Mouse (Mus musculus) adrenal gland, postnatal 10 days (tissue): ENCODE measurements around the gene Maml3. TPM values are rescaled to one million over a fixed set of nuclear protein-coding genes. Genes with fewer than 3 reads are reported as not detected.
A peak's percentile ranks its signal among the peaks of the same experiment; 100 is the strongest.

ENCODE experiments used
- DNase-seq: peaks from one replicate; pipeline ENCODE4 v3.0.0; 2021; ENCODE audit warnings: mixed read lengths
- long read RNA-seq, 2 experiments: library from polyadenylated mRNA; stranded (forward); transcript quantifications; one replicate each; pipeline ENCODE4 v2.0.0; 2021
- total RNA-seq, 2 experiments: library from RNA; stranded (reverse); gene quantifications; 2 replicates each; pipeline ENCODE4 v1.2.3; 2021

Maml3 gene
- total RNA-seq, result 10 to 100 TPM in 1 of 2 experiments, 1 to 10 TPM in 1; 8.3 to 10.9 TPM
- long read RNA-seq, experiment 1, partial matches to known transcripts, result 0 of 3 reads
- long read RNA-seq, experiment 1, other reads (novel, unspliced or antisense), result 3 of 3 reads
- long read RNA-seq, experiment 2, partial matches to known transcripts, result 0 of 1 reads
- long read RNA-seq, experiment 2, other reads (novel, unspliced or antisense), result 1 of 1 reads

DNA sequence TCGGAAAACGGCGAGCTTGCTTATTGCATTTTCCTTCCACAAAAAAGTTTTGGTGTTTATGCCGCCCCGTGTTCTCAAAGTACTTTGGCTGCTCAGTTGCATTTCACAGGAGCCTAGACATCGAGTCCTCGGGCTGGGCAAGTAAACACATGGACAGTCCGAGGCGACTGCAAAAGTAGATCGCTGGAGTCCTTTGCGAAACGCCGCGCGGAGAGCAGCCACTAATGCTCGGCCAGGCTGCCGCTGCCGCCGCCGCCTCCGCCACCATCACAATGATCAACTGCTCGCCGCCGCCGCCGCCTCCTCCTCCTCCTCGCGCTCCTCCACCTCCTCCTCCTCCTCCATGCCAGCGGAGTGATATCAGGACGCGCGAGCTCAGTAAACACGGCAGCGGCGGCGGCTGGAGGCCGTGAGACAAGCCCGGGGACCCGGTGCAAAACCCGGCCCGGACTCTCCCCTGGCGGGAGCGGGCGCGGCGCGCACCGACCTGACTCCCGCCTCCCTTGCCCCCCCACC, at the start of gene Maml3:
TSS of gene Maml3 (minus strand) at position 441 of the 516 bp plus-strand sequence.
- DNase-seq, result peak; percentile 95

DNA sequence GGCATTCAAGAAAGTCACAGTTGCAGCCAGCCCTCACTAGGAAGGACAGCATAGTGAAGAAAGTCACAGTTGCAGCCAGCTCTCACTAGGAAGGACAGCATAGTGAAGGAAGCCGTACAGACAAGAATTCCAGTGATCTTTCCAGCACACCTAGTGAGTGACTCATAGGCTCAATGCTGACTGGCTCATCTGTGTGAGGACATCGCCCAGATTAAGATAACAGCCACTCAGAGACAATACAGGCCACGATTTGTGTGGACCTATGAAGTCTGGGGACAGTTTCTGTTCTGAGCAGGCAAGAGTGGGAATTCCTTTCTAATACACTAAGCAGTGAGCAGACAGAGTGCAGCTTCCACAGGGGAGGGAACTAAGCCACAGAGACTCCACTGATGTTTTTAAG, 46.3 kb upstream of the Maml3 start:
- no peak for DNase-seq

DNA sequence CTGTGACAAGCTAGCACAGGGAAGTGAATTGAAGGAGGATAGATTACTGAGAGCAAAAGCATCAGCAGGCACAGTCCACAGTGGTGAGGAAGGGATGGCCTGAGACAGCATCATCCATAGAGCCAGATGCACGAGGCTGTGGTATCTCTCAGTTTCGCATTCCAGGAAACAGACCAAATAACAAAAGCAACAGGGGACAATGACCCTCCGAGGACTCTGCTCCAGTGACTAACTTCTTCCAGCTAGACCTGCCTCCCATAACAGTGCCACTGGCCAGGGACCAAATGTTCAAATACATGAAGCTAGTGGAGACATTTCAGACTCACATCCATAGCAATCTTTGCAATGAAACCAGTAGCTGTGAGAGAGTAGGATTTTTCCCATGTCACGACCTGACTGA, 43.4 kb upstream of the Maml3 start:
- no peak for DNase-seq

GRCm38 (mm10) chr3:52144776-52145460, 40.0 kb upstream of the Maml3 start:
- DNase-seq, result no peak

DNA sequence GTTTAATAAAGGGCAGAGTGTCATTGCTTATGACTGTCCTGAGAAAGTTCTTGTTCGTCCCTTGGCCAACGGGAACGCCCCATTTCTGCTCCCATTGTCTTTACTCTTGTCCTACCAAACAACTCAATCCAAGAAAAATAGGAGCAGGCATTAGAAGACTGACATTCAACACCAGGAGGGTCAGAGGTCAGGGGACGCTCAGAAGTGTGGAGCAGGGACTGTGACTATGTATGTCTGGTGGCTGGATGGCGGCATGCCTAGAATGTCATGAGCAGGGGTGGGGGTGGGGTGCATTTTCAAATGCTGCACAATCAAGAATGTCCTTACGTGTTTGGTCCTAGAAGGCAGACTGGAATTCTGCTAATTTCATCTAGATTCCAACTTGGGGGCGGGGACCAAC, 38.1 kb upstream of the Maml3 start:
- DNase-seq, result no peak

DNA sequence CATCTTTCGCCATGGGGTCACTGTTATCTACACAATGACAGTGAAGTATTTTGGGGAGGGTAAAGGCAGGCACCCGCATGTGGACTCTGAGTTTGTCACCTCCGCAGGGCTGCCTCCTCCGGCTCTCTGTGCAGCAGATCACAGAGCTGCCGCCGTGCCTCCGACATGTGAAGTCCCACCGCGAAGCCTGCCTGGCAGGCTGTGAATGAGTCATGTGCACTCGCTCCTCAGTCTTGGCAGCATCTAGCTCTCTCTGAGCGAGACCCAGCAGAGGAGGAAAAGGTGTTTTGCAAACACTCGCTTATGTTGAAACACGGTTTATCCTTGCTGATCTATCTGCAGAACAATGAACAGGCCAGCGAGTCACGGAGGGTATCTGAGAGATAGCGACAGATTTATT, 35.3 kb upstream of the Maml3 start:
- DNase-seq, result peak; percentile 73

GRCm38 (mm10) chr3:52125421-52125820, 20.5 kb upstream of the Maml3 start:
- DNase-seq, result no peak

DNA sequence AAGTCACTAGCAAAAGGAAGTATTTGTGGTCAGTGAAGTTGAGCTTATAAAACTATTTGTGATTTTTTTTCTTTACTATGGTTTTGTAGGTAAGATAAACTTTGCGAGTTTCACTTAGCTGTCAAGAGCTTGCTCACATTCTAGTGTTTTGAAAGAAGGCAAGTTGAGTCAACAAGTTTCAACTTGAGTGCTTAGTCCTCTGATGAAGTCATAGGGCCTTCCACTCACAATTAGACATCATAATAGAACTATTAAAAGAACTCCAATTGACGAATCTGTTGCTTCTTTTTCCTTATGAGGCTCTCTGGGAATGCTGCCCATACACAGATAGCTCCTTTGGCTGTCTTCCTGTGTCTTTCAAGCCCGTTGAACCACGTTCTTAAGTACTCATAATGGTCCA, 16.0 kb upstream of the Maml3 start:
- DNase-seq, result no peak

GRCm38 (mm10) chr3:52119216-52119615, 14.3 kb upstream of the Maml3 start:
- no peak for DNase-seq

GRCm38 (mm10) chr3:52115421-52115820, 10.5 kb upstream of the Maml3 start:
- DNase-seq, result no peak

DNA sequence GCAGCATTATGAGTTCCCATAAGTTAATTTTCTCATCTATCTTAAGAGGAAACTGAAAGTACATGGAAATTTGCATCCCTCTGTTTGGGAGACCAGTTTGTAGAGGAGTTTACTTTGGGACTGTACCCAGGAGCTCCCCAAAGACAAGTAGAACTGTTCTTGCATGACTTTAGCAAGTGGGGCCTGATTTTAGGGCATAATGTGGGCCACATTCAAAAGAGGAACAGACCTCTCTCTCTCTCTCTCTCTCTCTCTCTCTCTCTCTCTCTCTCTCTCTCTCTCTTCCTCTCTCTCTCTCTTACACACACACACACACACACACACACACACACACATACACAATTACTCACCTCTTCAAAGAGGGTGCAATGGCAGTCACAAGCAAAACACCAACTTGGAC, 3.2 kb upstream of the Maml3 start:
- no peak for DNase-seq

DNA sequence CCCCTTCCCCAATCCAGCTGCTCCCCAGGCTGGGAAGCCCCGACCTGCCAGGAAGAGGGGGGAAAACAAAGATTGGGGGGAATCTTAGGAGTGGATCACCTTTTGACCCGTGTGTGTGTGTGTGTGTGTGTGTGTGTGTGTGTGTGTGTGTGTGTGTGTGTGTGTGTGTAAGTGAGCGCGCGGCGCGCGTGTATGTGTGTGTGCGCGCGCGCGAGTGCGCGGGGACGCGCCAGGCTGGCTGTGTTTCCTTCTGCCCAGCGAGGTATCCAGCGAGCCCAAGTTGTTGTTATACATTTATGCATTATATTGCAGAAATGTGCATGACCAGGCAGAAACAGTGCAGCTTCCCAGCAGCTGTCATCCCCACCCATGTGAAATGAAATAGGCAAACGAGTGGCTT, 280 bp upstream of the Maml3 start:
- DNase-seq, result no peak

- no peak for DNase-seq
Measured at GRCm38 (mm10) chr3:52104208-52104607, 668 bp downstream of the Maml3 start.

GRCm38 (mm10) chr3:52103531-52104181, 1.2 kb downstream of the Maml3 start:
- peak; percentile 71 for DNase-seq

GRCm38 (mm10) chr3:52102601-52103530, 2.0 kb downstream of the Maml3 start:
- peak; percentile 83 for DNase-seq

GRCm38 (mm10) chr3:52101977-52102600, 2.8 kb downstream of the Maml3 start:
- DNase-seq, result peak; percentile 96

- no peak for DNase-seq
Measured at GRCm38 (mm10) chr3:52101401-52101976, 3.4 kb downstream of the Maml3 start.

GRCm38 (mm10) chr3:52100926-52101325, 4.0 kb downstream of the Maml3 start:
- DNase-seq, result no peak

GRCm38 (mm10) chr3:52100306-52100705, 4.6 kb downstream of the Maml3 start:
- no peak for DNase-seq

DNA sequence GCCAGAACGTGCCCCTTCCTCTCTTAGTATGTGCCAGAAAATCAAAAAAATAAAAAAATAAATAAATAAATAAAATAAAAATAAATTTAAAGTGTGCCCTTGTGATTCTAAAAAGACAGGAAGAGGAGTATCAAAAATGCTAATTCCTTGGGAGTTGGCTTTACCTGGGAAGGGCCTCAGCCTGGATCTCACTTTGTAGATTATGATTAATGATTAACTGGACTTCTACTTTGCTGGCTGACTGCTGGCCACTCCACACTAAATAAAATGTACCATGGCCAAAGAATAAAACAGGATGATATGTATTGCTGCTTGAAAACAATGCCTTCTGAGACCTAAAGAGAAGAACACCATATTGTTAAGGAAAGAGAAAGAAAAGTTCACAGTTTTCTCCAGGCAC, 5.6 kb downstream of the Maml3 start:
- no peak for DNase-seq

GRCm38 (mm10) chr3:52091261-52091797, 13.5 kb downstream of the Maml3 start:
- DNase-seq, result no peak
